Mouse (Mus musculus) frontal cortex, adult (tissue): ENCODE measurements around the gene Tgfbr2.

ENCODE experiments used
- ATAC-seq: cut with Nextera tagmentation; 2 replicates; pipeline ENCODE4 v1.9.2; 2017; ENCODE audit warnings: mild to moderate bottlenecking, moderate library complexity, mixed read lengths; ENCODE audit not compliant: low TSS enrichment

Tgfbr2 gene

DNA sequence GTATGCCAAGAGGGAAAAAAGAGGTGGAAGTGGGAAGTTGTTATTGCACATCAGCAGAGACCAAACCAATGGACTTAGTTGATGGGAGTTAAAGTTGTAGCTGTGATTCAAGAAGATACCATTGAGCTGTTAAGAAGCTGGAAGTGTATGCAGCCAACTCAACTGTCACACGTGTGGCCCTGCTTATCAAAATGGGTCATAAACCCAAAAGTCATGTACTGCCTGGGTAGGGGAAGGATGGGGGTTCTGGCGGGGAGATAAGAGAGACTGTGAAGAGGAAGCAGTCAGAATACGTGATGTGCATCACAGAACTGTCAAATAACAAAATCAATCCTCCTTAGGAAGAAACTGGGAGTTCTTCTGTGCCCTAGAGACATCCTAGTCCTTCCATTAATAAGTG is 15.1 kb downstream of the Tgfbr2 start:
- no peak for ATAC-seq

DNA sequence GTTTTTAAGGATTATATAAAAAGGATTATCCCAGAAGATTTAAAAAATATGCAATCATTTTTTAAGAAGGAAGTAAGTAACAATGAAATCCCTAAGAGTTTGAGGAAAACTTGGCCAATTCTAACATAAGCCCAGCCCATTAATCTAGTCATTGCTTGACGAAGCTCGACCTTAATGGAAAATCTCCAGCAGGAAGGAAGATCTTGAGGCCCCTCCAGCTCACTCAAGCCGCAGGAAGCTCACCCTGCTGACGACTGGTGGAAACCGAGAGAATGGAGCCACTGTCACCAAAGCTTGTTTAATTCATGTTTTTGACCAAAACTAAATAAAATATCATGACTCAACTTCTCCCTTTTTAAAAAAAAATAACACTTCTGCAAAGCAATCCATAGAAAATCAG is 18.7 kb downstream of the Tgfbr2 start:
- no peak for ATAC-seq

DNA sequence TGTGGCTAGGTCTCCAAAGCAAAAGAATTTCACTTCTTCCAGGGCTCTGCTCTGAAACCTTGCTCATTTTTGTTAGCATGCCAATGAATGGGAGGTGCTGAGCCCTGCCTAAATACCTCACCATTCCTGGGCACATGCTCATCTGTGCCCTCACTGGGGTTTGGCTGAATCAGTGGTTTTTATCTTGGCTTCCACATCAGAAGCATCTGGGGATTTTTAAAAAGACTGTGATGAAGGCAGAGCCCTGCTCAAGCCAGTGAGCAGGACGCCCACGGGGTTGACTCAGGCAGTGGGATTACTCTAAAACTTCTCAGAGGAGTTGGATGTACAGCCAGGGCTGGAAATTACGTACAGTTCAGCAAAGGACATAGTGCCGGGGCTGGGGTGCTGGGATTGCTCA is 22.3 kb downstream of the Tgfbr2 start:
- peak; percentile 83 for ATAC-seq

DNA sequence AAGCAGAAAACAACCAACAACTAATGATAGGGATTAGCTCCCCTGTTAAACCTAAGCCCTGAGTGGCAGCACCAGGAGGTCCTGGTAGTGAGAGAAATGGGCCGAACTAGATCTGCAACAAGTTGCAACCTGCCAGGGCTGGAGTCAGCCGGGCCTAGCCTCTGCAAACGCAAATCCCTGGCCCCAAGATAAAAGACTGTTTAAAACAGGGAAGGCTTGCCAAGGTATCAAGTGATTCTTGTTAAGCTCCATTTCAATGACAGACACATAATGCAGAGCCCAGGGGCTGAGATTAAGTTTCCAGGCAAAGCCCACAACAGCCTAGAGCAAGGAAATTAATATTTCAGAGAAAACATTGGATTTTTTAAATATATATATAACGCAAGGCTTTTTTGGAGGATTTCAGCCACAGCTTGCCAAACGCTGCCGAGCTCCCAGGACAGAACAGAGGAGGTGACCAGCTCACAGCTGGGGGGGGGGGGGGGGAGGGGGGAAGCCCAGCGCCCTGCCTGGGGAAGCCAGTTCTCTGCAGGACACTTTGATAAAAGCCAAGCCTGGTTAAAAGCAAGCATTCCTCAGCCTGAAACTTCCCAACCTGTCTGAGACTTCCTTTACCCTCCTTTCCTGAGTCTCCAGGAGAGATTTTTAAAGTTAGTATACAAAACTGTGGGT is 24.3 kb downstream of the Tgfbr2 start:
- no peak for ATAC-seq

DNA sequence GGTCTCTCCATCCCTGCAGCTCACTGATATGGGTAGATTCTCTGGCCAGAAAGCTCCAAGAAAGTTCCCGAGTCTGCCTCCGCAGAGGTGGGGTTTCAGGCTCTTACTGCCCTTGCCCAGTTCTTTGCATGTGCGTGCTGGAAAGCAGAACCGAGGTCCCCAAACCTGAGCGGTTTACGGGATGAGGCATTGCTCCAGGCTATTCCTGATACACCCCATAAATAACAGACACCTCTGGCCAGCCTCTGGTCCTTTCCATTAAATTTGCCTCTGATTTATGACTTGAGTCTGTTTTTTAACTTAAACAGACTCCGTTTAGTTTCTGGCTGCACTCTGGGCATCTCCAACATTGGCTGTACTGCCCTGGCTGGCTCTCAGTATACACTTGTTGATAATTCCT is 26.4 kb downstream of the Tgfbr2 start:
- ATAC-seq = no peak

DNA sequence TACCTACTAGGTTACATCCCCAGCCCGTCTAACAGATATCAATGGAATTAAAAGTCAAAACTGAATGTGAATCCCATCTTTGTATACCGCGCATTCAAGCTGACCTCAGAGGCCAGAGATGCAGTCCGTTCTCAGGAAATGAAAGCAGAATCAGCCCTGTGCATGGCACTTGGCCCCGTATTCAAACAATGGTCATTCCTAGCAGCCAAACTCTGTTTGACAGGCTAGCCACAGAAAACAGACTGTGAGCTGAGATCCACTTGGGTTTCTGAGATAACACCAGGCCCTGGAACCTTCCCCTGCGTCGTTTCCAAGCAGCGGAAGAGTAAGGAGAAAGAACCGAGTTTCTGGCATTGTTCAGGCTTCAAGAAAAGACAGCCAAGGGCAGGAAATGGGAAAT is 28.9 kb downstream of the Tgfbr2 start:
- no peak for ATAC-seq

DNA sequence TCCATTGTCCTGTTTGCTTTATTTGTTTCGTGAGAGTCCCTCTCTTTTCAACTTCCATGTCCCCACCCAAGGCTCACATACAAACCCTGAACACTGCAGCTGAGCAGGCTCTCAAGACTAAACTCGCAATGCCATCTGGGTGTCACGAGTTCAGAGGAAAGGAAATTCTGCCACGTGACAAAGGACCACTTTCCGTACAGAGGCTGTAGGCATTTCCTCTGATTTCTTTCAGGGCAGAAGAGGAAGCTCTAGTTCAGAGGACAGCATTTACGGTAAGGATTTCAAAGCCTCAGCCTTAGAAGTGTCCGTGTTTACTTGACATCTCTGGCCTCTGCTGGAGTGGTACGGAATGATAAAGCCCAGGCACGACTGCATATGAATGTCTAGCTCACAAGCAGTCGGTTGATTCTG is 29.9 kb downstream of the Tgfbr2 start:
- no peak for ATAC-seq

DNA sequence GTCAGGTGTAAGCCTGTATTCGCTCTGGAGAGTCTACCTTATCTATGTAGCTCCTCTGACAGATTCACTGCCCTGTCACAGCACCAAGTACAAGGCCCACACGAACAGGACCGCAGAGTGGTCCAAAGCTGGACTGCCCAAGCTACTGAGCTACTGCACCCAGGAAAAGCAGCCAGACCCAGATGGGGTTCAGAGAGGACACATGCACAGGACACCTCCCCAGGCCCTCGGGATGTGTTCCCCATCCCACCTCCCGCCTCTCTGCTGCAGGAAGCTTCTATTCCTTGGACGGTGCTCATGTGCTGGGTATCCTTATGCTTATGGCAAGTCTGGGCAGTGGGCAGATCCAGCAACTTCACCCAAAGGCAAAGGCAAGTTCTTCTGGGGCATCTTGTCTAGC is 34.7 kb downstream of the Tgfbr2 start:
- ATAC-seq = no peak

DNA sequence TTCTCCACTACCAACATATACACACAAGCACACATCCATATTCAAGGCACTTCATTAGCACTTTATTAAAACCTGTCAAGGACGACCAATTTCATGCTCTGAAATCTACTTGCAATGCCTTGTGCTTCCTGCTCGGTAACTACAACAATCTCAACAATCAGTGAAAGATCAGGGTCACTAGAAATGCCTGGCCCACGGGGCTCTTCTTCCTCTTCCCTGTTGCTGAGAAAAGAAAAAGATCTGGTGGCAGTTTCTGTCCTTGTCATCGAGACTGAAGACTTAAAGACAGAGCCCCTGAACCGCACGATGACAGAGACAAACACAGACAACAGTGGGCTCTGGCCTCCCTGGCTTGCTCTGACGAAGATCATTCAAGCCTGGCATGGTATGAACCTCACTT is 35.6 kb downstream of the Tgfbr2 start:
- ATAC-seq = no peak

DNA sequence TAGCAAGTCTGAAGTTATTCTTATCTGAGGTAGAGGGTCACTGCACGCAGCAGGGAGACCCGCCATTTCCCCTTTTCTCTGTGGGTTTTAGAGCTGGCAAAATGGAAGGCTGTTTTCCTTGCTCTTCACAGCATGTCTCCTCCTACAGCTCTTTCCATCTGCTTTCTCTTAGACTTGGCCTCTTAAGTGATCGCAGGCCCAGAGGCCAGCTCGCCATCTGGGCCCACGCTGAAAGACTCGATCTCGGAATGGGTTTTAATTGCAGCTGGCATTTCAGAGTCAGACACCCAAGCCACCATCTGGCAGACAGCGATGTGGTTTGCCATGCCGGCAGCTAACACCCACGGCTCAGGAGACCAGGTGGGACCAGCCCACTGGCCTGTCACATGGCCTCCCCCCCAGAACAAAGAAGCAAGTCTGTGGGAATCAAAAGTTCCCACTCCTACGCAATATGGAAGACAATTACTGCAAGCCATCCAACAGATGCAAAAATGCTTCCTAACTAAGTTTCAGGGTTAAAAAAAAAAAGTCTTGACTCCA is 36.5 kb downstream of the Tgfbr2 start:
- ATAC-seq = peak; percentile 36; the same call in 1 of the 2 replicates

DNA sequence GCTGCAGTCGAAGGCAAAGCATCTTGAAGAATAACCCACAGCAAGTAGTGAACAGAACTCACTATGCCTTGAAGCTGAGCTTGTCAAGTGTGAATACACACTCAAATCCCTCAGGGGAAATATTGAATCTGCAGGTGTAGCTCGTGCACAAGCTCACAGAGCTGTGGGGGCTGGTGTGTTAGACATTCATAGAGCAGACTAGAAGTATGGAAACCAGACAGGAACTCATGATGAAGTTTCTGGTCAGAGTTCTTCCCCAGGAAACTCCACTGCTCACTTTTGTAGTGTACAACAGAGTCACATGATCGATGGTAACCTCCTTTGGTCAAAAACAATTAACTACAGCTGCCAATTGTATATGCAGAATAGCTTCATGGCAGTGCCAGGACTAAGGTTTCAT is 37.5 kb downstream of the Tgfbr2 start:
- ATAC-seq = no peak

DNA sequence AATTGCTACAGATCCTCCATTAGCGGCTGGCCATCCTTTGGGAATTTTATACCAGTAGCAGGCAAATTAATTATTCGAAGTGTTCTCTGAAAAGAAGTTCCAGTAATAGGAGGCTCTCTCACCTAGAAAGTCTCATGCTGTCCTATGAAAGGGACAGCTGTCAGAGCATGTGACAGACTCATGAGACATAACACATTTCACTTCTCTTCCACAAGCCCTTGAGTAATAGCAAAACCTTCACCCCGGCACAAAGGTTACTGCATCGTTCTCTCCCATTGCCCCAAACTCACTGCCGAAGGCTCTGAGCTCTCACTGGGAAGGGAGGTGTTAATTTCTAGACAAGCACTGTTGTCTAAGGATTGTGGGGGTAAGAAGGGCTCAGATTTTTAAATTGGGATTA is 38.3 kb downstream of the Tgfbr2 start:
- no peak for ATAC-seq

DNA sequence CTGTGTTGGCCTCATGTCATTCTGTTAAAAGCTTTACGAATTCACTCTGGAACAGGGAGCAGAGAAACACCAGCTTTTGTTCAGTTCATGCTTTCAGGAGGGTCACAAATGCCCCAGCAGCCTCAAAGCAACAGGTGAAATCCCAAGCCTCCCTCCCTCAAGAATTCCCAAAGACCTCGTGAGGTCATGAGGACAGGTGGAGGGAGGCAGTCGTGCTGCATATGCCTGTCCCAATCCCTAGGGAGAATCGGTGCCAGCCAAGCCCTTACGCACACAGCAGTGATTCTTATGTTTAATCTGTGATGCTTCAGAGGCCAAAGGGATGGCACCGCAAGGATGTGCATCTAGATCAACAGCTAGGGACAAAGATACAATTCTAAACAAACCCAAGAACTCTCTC is 39.0 kb downstream of the Tgfbr2 start:
- no peak for ATAC-seq

DNA sequence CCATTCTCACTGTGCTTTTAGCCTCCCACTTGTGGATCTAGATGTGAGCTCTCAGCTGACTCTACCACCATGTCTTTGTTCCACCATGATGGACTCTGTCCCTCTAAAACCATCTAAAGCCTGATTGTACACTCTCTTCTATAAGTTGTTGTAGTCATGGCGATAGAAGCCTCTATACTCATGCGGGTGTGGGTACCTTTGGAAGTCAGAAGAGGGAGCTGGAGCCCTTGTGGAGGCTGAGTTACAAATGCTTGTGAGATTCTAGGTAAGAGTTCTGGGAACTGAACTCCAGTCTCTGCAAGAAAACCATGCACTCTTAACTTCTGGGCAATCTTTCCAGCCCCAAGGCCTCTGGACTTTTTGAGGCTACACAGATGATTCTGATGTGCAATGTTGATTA is 40.7 kb downstream of the Tgfbr2 start:
- no peak for ATAC-seq

DNA sequence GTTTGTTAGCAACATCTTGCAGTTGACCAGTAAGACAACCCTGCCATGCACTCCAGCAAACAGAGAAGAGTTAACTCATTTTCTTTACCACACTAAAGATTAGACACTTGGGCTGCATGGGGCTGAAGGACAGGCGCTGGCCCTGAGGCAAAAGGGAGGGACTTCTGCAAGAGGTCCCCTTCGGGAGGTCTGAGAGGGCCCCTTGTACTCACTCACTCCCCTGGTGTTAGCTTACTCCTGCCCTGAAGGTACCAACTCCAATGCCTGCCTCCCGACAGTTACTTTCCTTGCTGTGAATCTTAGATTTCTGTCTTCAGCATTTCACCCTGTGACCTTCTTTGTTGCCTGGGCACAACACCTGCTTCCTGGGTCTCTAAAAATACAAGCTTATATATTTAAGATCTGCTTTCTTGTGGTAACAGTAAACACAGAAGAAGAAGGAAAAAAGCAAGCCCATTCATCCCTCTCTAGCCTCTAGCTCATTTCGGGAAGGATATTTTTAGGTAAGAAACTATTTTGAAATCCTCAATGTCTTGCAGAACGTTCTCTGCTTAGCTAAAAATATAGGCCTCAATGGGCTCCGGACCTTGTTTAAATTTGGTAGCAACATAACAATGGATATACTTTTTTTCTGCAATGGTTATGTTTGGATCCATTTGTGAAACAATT is 41.7 kb downstream of the Tgfbr2 start:
- peak; percentile 80 for ATAC-seq

DNA sequence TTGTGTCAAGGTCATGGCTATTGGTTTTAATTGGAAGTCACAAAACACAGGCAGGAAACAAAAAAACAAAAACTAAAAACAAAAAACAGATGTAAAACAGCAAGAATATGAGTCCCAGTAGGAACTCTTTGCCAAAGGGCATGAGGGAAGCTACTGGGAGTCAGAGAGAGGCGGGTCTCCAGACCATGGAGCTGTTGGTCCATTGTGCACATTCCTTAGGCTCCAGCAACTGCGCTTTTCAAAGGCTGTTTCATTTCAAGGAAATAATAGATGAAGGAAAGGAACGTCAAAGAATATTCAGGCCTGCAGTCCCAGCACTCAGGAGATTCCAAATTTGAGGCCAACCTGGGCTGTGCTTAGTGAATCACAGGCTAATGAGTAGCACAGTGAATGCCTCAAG is 46.3 kb downstream of the Tgfbr2 start:
- no peak for ATAC-seq

DNA sequence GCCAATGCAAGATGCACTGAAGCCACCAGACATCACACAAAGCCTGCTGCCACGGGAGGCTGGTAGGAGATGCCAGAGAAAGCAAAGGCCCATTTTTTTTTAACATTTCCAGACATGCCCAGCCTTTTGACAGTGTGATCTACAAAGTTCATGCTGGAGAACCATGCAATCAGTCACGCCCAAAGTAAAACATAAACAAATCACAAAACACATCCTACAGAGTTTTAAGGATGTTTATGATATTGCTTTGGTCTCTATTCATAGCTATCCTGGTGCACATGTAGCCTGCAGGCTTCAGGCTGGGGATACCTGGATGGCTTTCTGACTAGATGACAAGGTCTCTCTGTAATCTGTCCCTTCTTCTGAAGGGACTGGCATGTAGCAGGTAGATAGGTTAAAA is 46.8 kb downstream of the Tgfbr2 start:
- ATAC-seq = no peak

DNA sequence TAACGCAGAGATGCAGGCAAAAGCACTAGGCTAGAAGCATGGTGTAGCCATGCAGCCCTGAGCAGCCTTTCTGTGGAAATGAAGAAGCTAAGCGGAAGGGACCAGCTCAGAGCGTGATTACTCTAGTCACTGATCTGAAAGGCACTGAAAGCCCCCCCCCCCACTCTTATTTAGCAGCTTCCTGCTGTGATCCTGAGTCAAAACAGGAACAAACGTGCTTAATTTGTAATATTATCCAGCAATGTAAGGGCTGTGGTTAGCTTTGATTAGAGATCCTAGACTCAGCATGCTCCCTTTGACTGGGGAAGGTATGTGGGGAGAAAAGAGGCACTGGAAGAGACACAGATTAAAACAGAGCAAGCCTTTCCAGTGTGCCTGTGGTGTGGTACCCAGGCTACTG is 48.7 kb downstream of the Tgfbr2 start:
- no peak for ATAC-seq

DNA sequence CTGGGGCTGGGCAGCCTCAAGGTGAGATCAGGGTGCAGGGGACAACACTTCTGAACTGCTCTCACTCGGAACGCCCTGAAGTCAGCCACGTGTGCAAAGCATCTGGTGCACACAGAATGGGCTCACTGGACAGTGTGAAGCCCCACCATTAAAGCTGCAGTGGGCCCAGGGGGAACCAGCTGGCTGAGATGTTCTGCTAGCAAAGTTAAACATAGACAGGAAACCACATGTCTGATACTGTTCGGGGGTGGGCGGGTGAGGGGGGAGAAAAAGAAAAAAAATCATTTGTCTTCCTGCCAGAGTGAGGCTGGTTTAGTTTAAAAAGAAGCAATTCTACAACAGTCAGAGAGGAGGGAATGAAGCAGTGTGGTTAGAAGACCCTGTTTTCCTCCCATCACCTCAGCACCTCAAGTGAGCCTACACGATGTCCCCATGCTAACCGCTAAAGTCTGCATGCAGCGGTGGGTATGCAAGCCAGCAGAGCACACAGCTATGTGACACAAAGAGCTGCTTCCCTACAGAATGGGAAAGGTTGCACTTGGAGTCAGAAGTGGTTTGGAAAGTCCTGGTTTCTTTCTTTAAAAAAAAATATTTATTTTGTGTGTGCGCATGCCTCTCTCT is 52.1 kb downstream of the Tgfbr2 start:
- peak; percentile 59; the same call in 1 of the 2 replicates for ATAC-seq

DNA sequence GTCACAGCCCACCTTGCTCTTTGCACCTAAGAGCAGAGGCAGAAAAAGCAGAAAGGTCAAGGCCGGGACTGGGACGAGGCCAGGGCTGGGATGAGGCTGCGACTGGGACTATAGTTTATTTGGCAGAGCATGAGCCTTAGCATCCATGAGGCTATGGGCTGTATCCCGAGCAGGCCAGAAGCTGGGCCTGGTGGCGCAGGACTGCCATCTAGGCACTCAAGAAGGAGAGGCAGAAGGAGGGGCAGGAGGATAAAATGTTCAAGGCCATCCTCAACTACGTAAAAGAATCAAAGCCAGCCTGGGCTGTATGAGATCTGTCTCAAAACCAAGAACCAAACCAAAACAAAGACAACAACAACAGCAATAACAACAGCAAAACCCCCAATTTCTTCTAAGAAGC is 52.6 kb downstream of the Tgfbr2 start:
- ATAC-seq = no peak

DNA sequence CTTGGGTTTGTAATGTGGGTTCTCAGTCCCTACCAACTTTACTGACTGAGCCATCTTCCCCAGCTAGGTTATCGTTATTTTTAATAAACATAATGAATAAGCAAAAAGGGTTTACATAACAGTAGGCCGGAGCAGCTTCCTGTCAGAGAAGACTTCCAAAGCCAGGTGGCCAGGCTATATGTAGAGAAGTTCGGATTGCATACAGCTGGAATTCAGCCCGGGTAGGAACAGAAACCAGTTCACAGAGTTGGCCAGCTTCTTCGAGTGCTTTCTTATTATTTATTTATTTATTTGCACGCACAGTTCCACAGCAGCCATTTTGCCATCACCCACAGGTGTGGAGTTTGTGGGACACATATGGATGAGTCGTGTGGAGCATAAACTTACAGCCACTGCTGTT is 53.7 kb downstream of the Tgfbr2 start:
- no peak for ATAC-seq

DNA sequence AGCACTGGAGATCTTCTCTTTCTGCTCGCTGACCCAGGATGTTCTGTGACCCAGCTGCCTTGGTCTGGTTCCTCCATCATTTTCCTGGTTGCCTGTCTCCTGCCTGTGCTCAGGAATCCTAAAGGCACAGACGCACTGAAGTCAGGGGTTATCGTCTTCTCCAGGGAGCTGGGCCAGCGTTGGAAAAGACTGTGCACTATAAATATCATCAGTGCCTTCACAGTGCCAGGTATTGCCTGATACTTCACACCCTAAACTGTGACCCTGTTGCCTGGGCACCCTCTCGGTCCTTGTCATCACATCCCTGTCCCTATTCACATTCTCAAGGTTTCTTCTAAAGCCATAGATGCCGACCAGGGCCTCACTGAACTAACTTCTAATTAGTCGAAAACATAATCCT is 55.2 kb downstream of the Tgfbr2 start:
- ATAC-seq = no peak

DNA sequence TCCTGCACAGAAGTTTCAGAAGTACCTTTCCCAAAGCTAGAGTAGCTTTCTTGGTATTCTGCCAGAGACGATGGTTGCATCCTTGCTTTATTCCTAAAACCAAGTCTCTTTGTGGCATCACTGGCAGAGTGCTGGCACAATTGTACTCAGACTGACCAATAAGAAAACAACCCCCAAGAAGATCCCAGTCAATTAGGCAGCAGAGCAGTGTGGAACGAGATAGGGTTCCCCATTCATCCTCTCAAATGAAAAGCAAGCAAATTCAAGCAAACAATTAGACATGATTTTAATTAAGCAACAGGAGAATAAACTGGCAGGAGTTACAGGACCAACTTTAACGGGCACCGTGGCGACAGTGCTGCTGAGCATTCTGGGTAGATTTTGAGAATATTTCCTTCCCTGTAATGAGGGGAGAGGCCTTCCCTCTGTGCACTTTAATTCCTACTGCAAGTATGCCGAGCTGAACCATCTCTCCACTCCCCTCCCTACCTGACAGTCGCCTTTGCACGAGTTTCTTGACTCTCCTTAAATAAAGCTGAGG is 56.8 kb downstream of the Tgfbr2 start:
- no peak for ATAC-seq
